Mouse (Mus musculus) B cell, adult 2 months (primary cell): ENCODE measurements at regions not wholly inside any gene's neighbourhood (a gene's known extent, or its start where the extent isn't known, plus 50 kb on each side); places are given as distances from the start of the nearest gene placed in this dataset.
"Not testable (repeated sequence)": the region's sequence is repeated elsewhere in the genome, so short reads cannot be mapped to it uniquely, and the experiment has no call there.

ENCODE experiments used
- DNase-seq, 2 experiments: peaks; one replicate each; pipeline ENCODE4 v3.0.0; 2022

GRCm38 (mm10) chrX:41216827-41217226 is 183.8 kb upstream of the Gria3 start:
- no peak for DNase-seq

- not testable (repeated sequence) for DNase-seq
These were observed 150.9 kb upstream of the Gria3 start for GRCm38 (mm10) chrX:41249739-41250138.

- no peak for DNase-seq
These were observed 147.7 kb upstream of the Gria3 start for GRCm38 (mm10) chrX:41252923-41253322.

- no peak for DNase-seq
These were observed 146.0 kb upstream of the Gria3 start for GRCm38 (mm10) chrX:41254695-41255094.

GRCm38 (mm10) chrX:41291098-41291497 is 109.6 kb upstream of the Gria3 start:
- DNase-seq = peak in 1 of 2 experiments; percentile 1

GRCm38 (mm10) chrX:41316493-41316892 is 84.2 kb upstream of the Gria3 start:
- DNase-seq = no peak

GRCm38 (mm10) chrX:41317740-41318139 is 82.9 kb upstream of the Gria3 start:
- DNase-seq = no peak

- no peak for DNase-seq
These were observed 80.8 kb upstream of the Gria3 start for GRCm38 (mm10) chrX:41319896-41320295.
